Mouse (Mus musculus): ENCODE data around the gene Ugt1a6a. TPM values are rescaled to one million over a fixed set of nuclear protein-coding genes. Genes with fewer than 3 reads are reported as not detected.
"Not testable (repeated sequence)": the region's sequence is repeated elsewhere in the genome, so short reads cannot be mapped to it uniquely, and the experiment has no call there.

Gene Ugt1a6a
- polyA plus RNA-seq (2012) = not detected in 2 replicates

GRCm38 (mm10) chr1:88134457-88135011 is at the start of gene Ugt1a6a:
Gene Ugt1a6a, plus strand, starts transcription at chr1:88134809.
- not testable (repeated sequence) for TF ChIP-seq GATA1 (IDR thresholded peaks at IDR 0.05; ENCODE audit: low read length)

GRCm38 (mm10) chr1:88086125-88086524 is 48.5 kb upstream of the Ugt1a6a start:
- TF ChIP-seq GATA1 (IDR thresholded peaks at IDR 0.05; ENCODE audit: low read length) = no peak

GRCm38 (mm10) chr1:88087513-88087912 is 47.1 kb upstream of the Ugt1a6a start, which contains the start of gene Ugt1a8:
Gene Ugt1a8, plus strand, starts transcription at chr1:88087813.
- TF ChIP-seq GATA1 (IDR thresholded peaks at IDR 0.05; ENCODE audit: low read length) = no peak

GRCm38 (mm10) chr1:88092341-88092740 is 42.3 kb upstream of the Ugt1a6a start:
- TF ChIP-seq GATA1 (IDR thresholded peaks at IDR 0.05; ENCODE audit: low read length) = no peak

GRCm38 (mm10) chr1:88094941-88095492 is 39.6 kb upstream of the Ugt1a6a start, which contains the start of gene Ugt1a7c:
Gene Ugt1a7c, plus strand, starts transcription at chr1:88095062.
- TF ChIP-seq GATA1 (IDR thresholded peaks at IDR 0.05; ENCODE audit: low read length) = no peak

- not testable (repeated sequence) for TF ChIP-seq GATA1 (IDR thresholded peaks at IDR 0.05; ENCODE audit: low read length)
These were observed 31.6 kb upstream of the Ugt1a6a start, which contains the start of gene Ugt1a6b for GRCm38 (mm10) chr1:88103019-88103418. Gene Ugt1a6b, plus strand, starts transcription at chr1:88103252.

GRCm38 (mm10) chr1:88104667-88105430 is 29.8 kb upstream of the Ugt1a6a start:
- no peak for TF ChIP-seq GATA1 (IDR thresholded peaks at IDR 0.05; ENCODE audit: low read length)

- no peak for TF ChIP-seq GATA1 (IDR thresholded peaks at IDR 0.05; ENCODE audit: low read length)
These were observed 29.0 kb upstream of the Ugt1a6a start for GRCm38 (mm10) chr1:88105656-88106055.

- TF ChIP-seq GATA1 (IDR thresholded peaks at IDR 0.05; ENCODE audit: low read length) = no peak
These were observed 627 bp upstream of the Ugt1a6a start for GRCm38 (mm10) chr1:88133908-88134456.

GRCm38 (mm10) chr1:88136646-88137045 is 2.0 kb downstream of the Ugt1a6a start:
- TF ChIP-seq GATA1 (IDR thresholded peaks at IDR 0.05; ENCODE audit: low read length) = no peak

- TF ChIP-seq GATA1 (IDR thresholded peaks at IDR 0.05; ENCODE audit: low read length) = no peak
These were observed 2.7 kb downstream of the Ugt1a6a start for GRCm38 (mm10) chr1:88137264-88137663.

GRCm38 (mm10) chr1:88138145-88138544 is 3.5 kb downstream of the Ugt1a6a start:
- TF ChIP-seq GATA1 (IDR thresholded peaks at IDR 0.05; ENCODE audit: low read length) = no peak

- no peak for TF ChIP-seq GATA1 (IDR thresholded peaks at IDR 0.05; ENCODE audit: low read length)
These were observed 23.8 kb downstream of the Ugt1a6a start for GRCm38 (mm10) chr1:88158430-88158829.

GRCm38 (mm10) chr1:88165711-88166110 is 31.1 kb downstream of the Ugt1a6a start, which contains the start of gene Ugt1a5:
Gene Ugt1a5, plus strand, starts transcription at chr1:88166012.
- no peak for TF ChIP-seq GATA1 (IDR thresholded peaks at IDR 0.05; ENCODE audit: low read length)

- TF ChIP-seq GATA1 (IDR thresholded peaks at IDR 0.05; ENCODE audit: low read length) = no peak
These were observed 45.0 kb downstream of the Ugt1a6a start for GRCm38 (mm10) chr1:88179657-88180056.

GRCm38 (mm10) chr1:88186325-88186935 is 51.8 kb downstream of the Ugt1a6a start:
- no peak for TF ChIP-seq GATA1 (IDR thresholded peaks at IDR 0.05; ENCODE audit: low read length)
